Mouse (Mus musculus) thymus, postnatal 25 days (tissue): Measurements from ENCODE around the gene Phf5a.

Source experiments
- DNase-seq: peaks from one replicate; pipeline ENCODE4 v3.0.0; 2022

Phf5a gene

GRCm38 (mm10) chr15:81882348-81882747 lies 10.6 kb upstream of the Phf5a start:
- no peak for DNase-seq

- DNase-seq: no peak
Observed at GRCm38 (mm10) chr15:81879531-81880401, 8.1 kb upstream of the Phf5a start.

GRCm38 (mm10) chr15:81872262-81873136 lies 788 bp upstream of the Phf5a start, which contains the start of gene Aco2:
Aco2 (plus strand) TSS chr15:81872309.
- peak; percentile 100 for DNase-seq

GRCm38 (mm10) chr15:81869985-81870384 lies 1.7 kb downstream of the Phf5a start:
- DNase-seq: no peak

GRCm38 (mm10) chr15:81864238-81864637 lies 7.5 kb downstream of the Phf5a start:
- DNase-seq: no peak

- DNase-seq: peak; percentile 14
Observed at GRCm38 (mm10) chr15:81860471-81861135, 11.1 kb downstream of the Phf5a start.

GRCm38 (mm10) chr15:81859330-81860255 lies 12.1 kb downstream of the Phf5a start:
- peak; percentile 84 for DNase-seq

GRCm38 (mm10) chr15:81858517-81859329 lies 13.0 kb downstream of the Phf5a start, which contains the start of gene Tob2:
Tob2 (minus strand) TSS chr15:81858796.
- DNase-seq: peak; percentile 76

GRCm38 (mm10) chr15:81858138-81858516 lies 13.6 kb downstream of the Phf5a start:
- DNase-seq: peak; percentile 96

GRCm38 (mm10) chr15:81857724-81858116 lies 14.0 kb downstream of the Phf5a start:
- DNase-seq: no peak

GRCm38 (mm10) chr15:81856938-81857723 lies 14.6 kb downstream of the Phf5a start:
- DNase-seq: peak; percentile 36

- DNase-seq: peak; percentile 79
Observed at GRCm38 (mm10) chr15:81856030-81856790, 15.5 kb downstream of the Phf5a start.

- no peak for DNase-seq
Observed at GRCm38 (mm10) chr15:81853081-81853480, 18.6 kb downstream of the Phf5a start.

GRCm38 (mm10) chr15:81852411-81853000 lies 19.2 kb downstream of the Phf5a start:
- no peak for DNase-seq

- peak; percentile 27 for DNase-seq
Observed at GRCm38 (mm10) chr15:81851375-81851774, 20.3 kb downstream of the Phf5a start.

- peak; percentile 40 for DNase-seq
Observed at GRCm38 (mm10) chr15:81850718-81851117, 21.0 kb downstream of the Phf5a start.

GRCm38 (mm10) chr15:81849104-81849503 lies 22.6 kb downstream of the Phf5a start:
- DNase-seq: no peak

- peak; percentile 79 for DNase-seq
Observed at GRCm38 (mm10) chr15:81848301-81848700, 23.4 kb downstream of the Phf5a start.

- DNase-seq: no peak
Observed at GRCm38 (mm10) chr15:81847861-81848260, 23.9 kb downstream of the Phf5a start.
